Mouse (Mus musculus) megakaryocyte progenitor cell, adult 5-6 weeks (primary cell): ENCODE data around the gene Urm1. TPM values are rescaled to one million over a fixed set of nuclear protein-coding genes. Genes with fewer than 3 reads are reported as not detected.

ENCODE experiments used
- total RNA-seq, 2 experiments: library from RNA; stranded (forward) in 1 of 2; stranded (reverse) in 1 of 2; fragments of 157-497, 149-512 nt in 1 of 2; fragments of 200-1000 nt in 1 of 2; gene quantifications; 2 replicates each; pipeline versions ENCODE4 v1.2.3 to v1.2.4; 2015 to 2017

Urm1 gene
- total RNA-seq, 2 experiments from 2014 or later, result 12.7 to 15.8 TPM

Other genes with a start within 250 kb of the Urm1 start
- 19.4 and 21.7 TPM in 2 replicates for gene Rapgef1, start 200.4 kb upstream of the Urm1 start, total RNA-seq (2015)
- gene Rapgef1, start 200.4 kb upstream of the Urm1 start, total RNA-seq (2017), result 22.9 and 24.9 TPM in 2 replicates
- not detected in 2 replicates for gene Gm13420, start 68.4 kb upstream of the Urm1 start, total RNA-seq (2015)
- gene Gm13420, start 68.4 kb upstream of the Urm1 start, total RNA-seq (2017), result not detected in 2 replicates
- not detected in 2 replicates for gene Gm13547, start 60.8 kb upstream of the Urm1 start, total RNA-seq (2015)
- not detected in 2 replicates for gene Gm13547, start 60.8 kb upstream of the Urm1 start, total RNA-seq (2017)
- gene Coq4, start 32.6 kb upstream of the Urm1 start, total RNA-seq (2015), result 17.4 and 18.2 TPM in 2 replicates
- 10.5 and 12.5 TPM in 2 replicates for gene Coq4, start 32.6 kb upstream of the Urm1 start, total RNA-seq (2017)
- 17.4 and 22.9 TPM in 2 replicates for gene Trub2, start 31.6 kb upstream of the Urm1 start, total RNA-seq (2015)
- 46.2 and 57.1 TPM in 2 replicates for gene Trub2, start 31.6 kb upstream of the Urm1 start, total RNA-seq (2017)
- gene Slc27a4, start 17.4 kb upstream of the Urm1 start, total RNA-seq (2015), result 4.2 and 5.5 TPM in 2 replicates
- 6.8 and 7.2 TPM in 2 replicates for gene Slc27a4, start 17.4 kb upstream of the Urm1 start, total RNA-seq (2017)
- gene Cercam, start 49.1 kb downstream of the Urm1 start, total RNA-seq (2015), result 13.0 and 13.9 TPM in 2 replicates
- gene Cercam, start 49.1 kb downstream of the Urm1 start, total RNA-seq (2017), result 7.7 and 10.8 TPM in 2 replicates
- gene Odf2, start 69.1 kb downstream of the Urm1 start, total RNA-seq (2015), result 34.4 and 47.6 TPM in 2 replicates
- 81.5 and 107 TPM in 2 replicates for gene Odf2, start 69.1 kb downstream of the Urm1 start, total RNA-seq (2017)
- 24.7 and 29.2 TPM in 2 replicates for gene Gle1, start 115.4 kb downstream of the Urm1 start, total RNA-seq (2015)
- 58.0 and 92.2 TPM in 2 replicates for gene Gle1, start 115.4 kb downstream of the Urm1 start, total RNA-seq (2017)
- gene Sptan1, start 145.5 kb downstream of the Urm1 start, total RNA-seq (2015), result 45.3 and 52.5 TPM in 2 replicates
- gene Sptan1, start 145.5 kb downstream of the Urm1 start, total RNA-seq (2017), result 90.5 and 106 TPM in 2 replicates
- gene Wdr34, start 228.8 kb downstream of the Urm1 start, total RNA-seq (2015), result 9.5 and 18.5 TPM in 2 replicates
- gene Wdr34, start 228.8 kb downstream of the Urm1 start, total RNA-seq (2017), result 9.4 and 10.3 TPM in 2 replicates
- 465 and 470 TPM in 2 replicates for gene Set, start 237.3 kb downstream of the Urm1 start, total RNA-seq (2015)
- 1,489 and 2,093 TPM in 2 replicates for gene Set, start 237.3 kb downstream of the Urm1 start, total RNA-seq (2017)